Mouse (Mus musculus) ES-Bruce4 (cell line): ENCODE results near the gene Hist2h4. TPM values are rescaled to one million over a fixed set of nuclear protein-coding genes. Genes with fewer than 3 reads are reported as not detected.
A peak's percentile ranks its signal among the peaks of the same experiment; 100 is the strongest.

Experiments
- H3K27ac ChIP-seq: 2 replicates; pipeline ENCODE4 v1.5.1; 2012; ENCODE audit warnings: low read length, inconsistent platforms; ENCODE audit not compliant: insufficient read depth
- H3K27me3 ChIP-seq: 2 replicates; pipeline ENCODE4 v1.6.1; 2012; ENCODE audit warnings: mild to moderate bottlenecking, low read length, inconsistent platforms; ENCODE audit not compliant: control insufficient read depth, poor library complexity, insufficient read depth, severe bottlenecking
- H3K36me3 ChIP-seq: 2 replicates; pipeline ENCODE4 v1.6.1; 2012; ENCODE audit warnings: inconsistent platforms, mild to moderate bottlenecking, low read length, moderate library complexity; ENCODE audit not compliant: control insufficient read depth, poor library complexity, insufficient read depth, severe bottlenecking
- H3K4me1 ChIP-seq: one replicate; pipeline ENCODE4 v1.8.1; 2011; ENCODE audit warnings: low read length; ENCODE audit not compliant: control insufficient read depth, insufficient read depth
- H3K4me3 ChIP-seq: 2 replicates; pipeline ENCODE4 v1.5.1; 2011; ENCODE audit warnings: low read depth, mild to moderate bottlenecking, low read length
- H3K9ac ChIP-seq: 2 replicates; pipeline ENCODE4 v1.6.1; 2012; ENCODE audit warnings: low read depth, mild to moderate bottlenecking, inconsistent platforms; ENCODE audit not compliant: poor library complexity, severe bottlenecking
- H3K9me3 ChIP-seq: replicated peaks from 2 replicates; pipeline ENCODE4 v1.6.1; 2012; ENCODE audit warnings: mild to moderate bottlenecking, low read length, inconsistent platforms; ENCODE audit not compliant: control insufficient read depth, poor library complexity, insufficient read depth, severe bottlenecking
- CTCF ChIP-seq: IDR thresholded peaks from one replicate; pipeline ENCODE4 v1.8.1; 2011; ENCODE audit warnings: low read depth, low read length
- EP300 ChIP-seq: IDR thresholded peaks from 2 replicates; pipeline ENCODE4 v1.6.1; 2011; ENCODE audit warnings: low read depth, low read length; ENCODE audit not compliant: insufficient read depth
- POLR2A ChIP-seq: IDR thresholded peaks from one replicate; pipeline ENCODE4 v1.8.1; 2011; ENCODE audit warnings: low read length; ENCODE audit not compliant: insufficient read depth
- polyA plus RNA-seq: library from polyadenylated mRNA; stranded (reverse); fragments of >200 nt; gene quantifications from 2 replicates; pipeline ENCODE4 v1.2.4, GENCODE M21; 2011; ENCODE audit warnings: low read depth; ENCODE audit not compliant: missing spikeins, insufficient read depth, insufficient read length

The Hist2h4 gene
- polyA plus RNA-seq, 1 experiment = 3.6 TPM

DNA sequence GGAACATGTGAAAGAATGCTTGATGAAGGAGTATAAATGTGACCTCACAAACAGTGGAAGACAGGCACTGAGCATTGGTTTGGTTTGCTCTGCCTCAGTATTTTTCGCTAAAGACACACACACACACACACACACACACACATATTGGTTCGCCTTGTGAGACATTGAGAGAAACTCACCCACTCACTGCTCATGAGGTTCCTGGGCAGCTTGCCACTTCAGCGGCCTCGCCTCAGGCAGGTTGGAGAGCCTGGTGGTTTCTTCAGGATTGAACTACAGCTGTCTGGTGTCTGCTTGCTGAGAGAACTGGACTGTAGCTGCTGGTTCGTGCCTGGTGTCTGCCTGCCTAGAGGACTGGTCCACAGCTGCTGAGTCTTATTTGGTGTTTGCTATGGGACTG is 2.9 kb downstream of the Hist2h4 start:
- Histone ChIP-seq H3K36me3 (no peaks in the 10 kb centered on the region), H3K27me3 (no peaks in the 10 kb centered on the region), H3K4me1 (no peaks in the 10 kb centered on the region), H3K27ac (no peak overlapping the region), H3K9ac (no peak overlapping the region), H3K9me3 (no peaks in the 10 kb centered on the region), H3K4me3 (no peak overlapping the region)
- TF ChIP-seq CTCF = no peak
- no peak for TF ChIP-seq EP300
- TF ChIP-seq POLR2A = no peak

DNA sequence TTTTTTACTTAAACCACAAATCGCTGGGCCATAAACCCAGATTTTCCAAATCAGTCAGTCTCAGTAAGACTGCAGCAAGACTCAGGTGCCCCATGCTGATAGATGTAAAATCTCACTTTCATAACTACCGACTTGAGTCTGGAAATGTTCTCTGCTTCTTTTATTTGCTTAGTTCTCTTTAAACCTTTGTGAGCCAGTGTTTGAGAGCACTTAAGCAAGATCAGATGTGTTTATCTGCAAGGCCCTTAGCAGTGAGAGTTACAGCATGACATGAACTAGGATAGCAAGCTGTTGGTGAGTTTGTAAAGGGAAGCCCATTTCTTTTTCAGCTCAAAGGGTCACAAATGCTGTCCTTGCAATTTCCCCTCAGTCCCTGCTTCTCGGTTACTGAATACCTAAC is 5.9 kb downstream of the Hist2h4 start:
- TF ChIP-seq EP300 = no peak
- TF ChIP-seq CTCF = no peak
- no peak for TF ChIP-seq POLR2A
- Histone ChIP-seq H3K9me3 (no peaks in the 10 kb centered on the region), H3K27me3 (no peaks in the 10 kb centered on the region), H3K27ac (no peak overlapping the region), H3K36me3 (no peaks in the 10 kb centered on the region), H3K9ac (no peak overlapping the region), H3K4me1 (no peaks in the 10 kb centered on the region), H3K4me3 (no peak overlapping the region)

DNA sequence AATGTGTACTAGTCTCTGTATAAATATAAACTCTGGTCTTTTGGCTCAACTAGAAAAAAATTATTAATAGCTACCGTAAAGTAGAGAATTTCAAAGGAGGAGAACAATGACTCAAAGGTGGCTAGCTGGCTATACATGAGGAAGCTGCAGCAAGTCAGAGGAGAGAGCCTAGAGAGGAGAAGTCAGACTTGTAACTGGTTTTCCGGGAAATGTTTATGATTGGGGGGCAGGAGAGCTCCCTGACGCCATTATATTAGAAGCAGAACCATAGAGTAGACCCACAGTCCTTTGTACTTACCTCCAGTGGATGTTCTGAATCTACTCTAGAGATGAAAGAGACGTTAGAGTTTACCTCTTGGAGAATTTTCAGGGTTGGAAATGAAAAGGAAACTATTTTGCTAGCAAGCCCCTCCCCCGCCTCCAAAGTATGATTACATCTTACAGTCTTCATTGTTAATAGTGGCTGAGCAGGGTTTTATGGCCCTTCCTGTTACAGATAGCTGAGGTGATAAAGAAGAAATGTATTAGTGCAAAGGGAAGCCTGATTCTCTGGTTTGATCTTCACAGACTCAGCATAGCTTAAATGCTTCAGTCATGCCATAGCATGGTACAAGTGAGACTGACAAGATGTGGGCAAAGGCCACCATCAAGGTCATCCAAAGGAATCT is 7.1 kb downstream of the Hist2h4 start:
- no peak overlapping the region for H3K27ac ChIP-seq
- H3K36me3 ChIP-seq = no peaks in the 10 kb centered on the region
- H3K4me1 ChIP-seq = no peaks in the 10 kb centered on the region
- 0 out of 2 replicates have a peak overlapping the region, but pooled peaks have one; percentile 63 for H3K9ac ChIP-seq
- H3K4me3 ChIP-seq = no peak overlapping the region
- H3K9me3 ChIP-seq = no peaks in the 10 kb centered on the region
- no peaks in the 10 kb centered on the region for H3K27me3 ChIP-seq
- TF ChIP-seq EP300 (no peak), CTCF (no peak), POLR2A (no peak)

DNA sequence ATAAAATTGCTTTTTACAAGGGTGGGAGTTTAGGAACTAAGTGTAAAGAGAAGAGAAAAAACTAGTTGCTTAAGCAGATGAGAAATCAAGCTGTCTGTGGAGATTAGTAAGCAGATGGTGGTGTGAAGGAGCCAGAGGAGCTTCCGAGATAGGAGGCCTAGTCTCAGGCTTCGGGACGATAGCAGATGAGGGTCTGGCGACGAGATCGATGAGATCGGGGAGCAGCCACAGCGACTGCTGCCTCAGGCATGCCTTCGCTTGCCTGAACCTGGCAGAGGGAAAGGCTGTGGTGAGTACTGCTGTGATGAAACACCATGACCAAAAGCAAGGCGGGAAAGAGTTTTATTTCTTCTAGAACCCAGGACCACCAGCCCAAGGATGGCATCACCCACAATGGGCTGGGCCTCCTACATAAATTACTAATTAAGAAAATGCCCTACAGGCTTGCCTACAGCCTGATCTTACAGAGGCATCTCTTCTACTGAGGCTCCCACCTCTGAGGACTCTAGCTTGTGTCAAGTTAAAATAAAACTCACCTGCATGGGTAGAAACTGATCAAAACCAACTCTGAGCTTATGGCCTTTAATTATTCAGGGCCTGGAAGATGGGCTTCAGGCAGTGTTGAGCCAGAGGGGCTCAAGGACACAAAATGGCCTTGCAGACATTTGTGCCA is 8.3 kb downstream of the Hist2h4 start:
- peak overlapping the region; percentile 16; the same call in 1 of the 2 replicates for H3K27ac ChIP-seq
- no peaks in the 10 kb centered on the region for H3K9me3 ChIP-seq
- H3K9ac ChIP-seq = peak overlapping the region; percentile 63
- H3K4me1 ChIP-seq = no peaks in the 10 kb centered on the region
- H3K4me3 ChIP-seq = peak overlapping the region; percentile 65
- TF ChIP-seq CTCF (no peak), EP300 (peak; percentile 89)
- no peaks in the 10 kb centered on the region for H3K27me3 ChIP-seq
- no peaks in the 10 kb centered on the region for H3K36me3 ChIP-seq

DNA sequence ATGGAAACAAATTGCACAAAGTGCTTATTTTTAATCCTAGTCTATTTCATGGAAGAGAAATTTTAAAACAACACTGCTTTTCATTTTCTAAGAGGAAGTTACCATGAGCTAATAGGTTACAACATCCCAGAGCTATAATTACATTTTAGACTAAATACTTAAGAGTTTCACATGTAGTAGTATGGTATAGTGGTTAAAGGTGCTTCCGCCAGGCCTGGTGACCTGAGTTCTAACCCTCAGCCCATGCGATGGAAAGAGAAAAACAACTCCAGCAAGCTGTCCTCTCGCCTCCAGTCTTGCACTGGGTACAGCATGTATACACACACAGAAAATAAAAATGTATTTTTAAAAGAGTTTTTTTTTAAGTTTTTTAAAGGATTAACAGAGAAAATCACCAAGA is 11.3 kb downstream of the Hist2h4 start:
- H3K4me3 ChIP-seq = no peak overlapping the region
- no peak overlapping the region for H3K9ac ChIP-seq
- H3K4me1 ChIP-seq = no peaks in the 10 kb centered on the region
- H3K9me3 ChIP-seq = no peaks in the 10 kb centered on the region
- TF ChIP-seq EP300 = no peak
- TF ChIP-seq CTCF = no peak
- TF ChIP-seq POLR2A = no peak
- peaks cover 7% of the 10 kb centered on the region; the same call in 1 of the 2 replicates for H3K36me3 ChIP-seq
- no peaks in the 10 kb centered on the region for H3K27me3 ChIP-seq
- no peak overlapping the region for H3K27ac ChIP-seq

DNA sequence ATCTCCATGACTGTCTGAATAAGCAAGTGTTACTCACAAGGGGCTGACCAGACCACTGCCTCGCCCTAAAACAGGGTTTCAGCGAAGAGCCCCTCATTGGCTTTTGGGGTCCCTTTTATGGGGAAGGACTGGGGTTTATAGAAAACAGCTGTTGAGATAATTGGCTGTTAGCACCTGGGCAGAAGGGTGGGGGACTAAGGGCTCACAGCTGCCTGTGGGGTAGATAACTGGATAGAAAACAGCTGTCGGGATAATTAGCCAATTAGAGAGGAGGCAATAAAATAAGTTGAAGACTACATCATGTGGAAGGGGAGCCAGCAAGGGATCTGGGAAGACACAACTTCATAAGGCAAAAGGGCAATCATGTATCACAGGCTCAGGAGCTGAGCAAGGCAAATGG is 12.2 kb downstream of the Hist2h4 start:
- Histone ChIP-seq H3K4me1 (no peaks in the 10 kb centered on the region), H3K27me3 (no peaks in the 10 kb centered on the region), H3K9me3 (no peaks in the 10 kb centered on the region), H3K9ac (no peak overlapping the region), H3K4me3 (no peak overlapping the region), H3K27ac (no peak overlapping the region), H3K36me3 (peaks cover 7% of the 10 kb centered on the region; the same call in 1 of the 2 replicates)
- no peak for TF ChIP-seq POLR2A
- no peak for TF ChIP-seq EP300
- TF ChIP-seq CTCF = no peak
